Mouse (Mus musculus): ENCODE measurements at regions not wholly inside any gene's neighbourhood (a gene's known extent, or its start where the extent isn't known, plus 50 kb on each side); places are given as distances from the start of the nearest gene placed in this dataset.
"Not testable (repeated sequence)": the region's sequence is repeated elsewhere in the genome, so short reads cannot be mapped to it uniquely, and the experiment has no call there.

DNA sequence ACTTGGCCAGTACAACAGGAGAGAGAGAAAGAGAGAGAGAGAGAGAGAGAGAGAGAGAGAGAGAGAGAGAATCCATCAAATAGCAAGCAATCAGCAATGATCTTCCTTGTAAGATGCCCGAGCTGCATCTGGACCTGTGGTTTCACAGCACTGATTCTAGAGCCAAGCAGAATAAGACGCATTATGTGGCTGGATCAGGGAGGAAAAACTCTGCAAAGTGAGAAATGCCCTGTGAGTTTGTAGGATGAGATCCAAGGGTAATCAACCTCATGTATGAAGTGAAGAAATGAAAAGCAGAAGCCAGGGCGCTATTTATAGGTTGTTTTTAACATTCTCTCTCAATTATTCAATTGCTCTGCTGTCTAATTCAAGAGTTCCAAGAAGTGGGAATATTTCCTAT is 339.3 kb upstream of the Maf start:
- no peak for DNase-seq (ENCODE audit: low read depth, low spot score)

DNA sequence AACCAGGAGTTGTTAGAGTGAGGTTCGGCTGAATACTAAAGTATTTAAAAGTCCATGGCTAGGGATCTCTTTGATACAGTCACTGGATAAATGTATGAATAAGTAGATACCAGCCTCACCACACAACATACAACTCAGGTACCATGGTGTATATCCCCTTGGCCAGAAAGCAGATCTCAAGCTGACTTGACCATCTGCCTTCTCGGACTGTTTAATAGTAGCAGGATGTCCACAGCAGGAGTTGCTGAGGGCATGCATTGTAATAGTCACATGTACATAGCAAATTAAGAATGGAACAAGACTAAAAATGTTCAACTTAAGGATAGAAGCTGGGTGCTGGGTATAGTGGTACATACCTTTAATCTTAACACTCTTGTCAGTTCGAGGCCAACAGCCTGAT is 337.9 kb upstream of the Maf start:
- no peak for DNase-seq (ENCODE audit: low read depth, low spot score)

DNA sequence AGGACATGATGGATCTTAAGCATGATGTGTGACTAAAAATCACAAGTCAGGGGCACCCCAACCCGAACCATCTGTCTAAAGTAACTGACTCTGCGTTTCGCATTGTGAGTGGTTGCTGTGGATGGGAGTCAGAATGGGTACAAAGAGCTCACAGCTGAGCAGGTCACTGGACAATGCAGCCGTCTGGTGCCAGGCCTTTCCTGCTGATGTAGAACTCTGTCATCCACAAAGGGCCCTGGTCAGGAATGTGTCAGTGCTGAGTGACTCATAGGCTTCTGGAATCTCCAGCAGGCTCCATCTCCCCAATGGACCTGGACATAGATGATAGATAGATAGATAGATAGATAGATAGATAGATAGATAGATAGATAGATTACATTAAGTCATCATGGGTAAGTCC is 335.8 kb upstream of the Maf start:
- DNase-seq (ENCODE audit: low read depth, low spot score) = no peak

DNA sequence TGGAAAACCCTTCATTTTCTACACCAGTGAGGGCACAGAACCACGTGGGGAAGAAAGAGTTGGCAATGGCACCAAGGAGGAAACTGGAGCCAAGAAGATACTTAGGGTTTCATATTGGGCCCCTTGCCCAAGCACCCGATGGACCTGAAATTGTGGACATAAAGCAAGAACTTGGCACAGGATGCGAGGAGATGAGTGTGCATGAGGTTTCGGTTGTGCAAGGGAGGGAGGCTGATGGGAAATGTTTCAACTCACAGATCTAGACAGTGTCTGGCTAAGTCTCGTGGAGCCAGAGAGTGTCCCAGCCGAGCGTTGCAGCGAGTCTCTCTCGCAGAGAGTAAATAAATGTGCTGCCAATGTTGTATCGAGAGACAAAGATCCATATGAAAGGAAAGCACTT is 323.4 kb upstream of the Maf start:
- DNase-seq (ENCODE audit: low read depth, low spot score) = no peak

DNA sequence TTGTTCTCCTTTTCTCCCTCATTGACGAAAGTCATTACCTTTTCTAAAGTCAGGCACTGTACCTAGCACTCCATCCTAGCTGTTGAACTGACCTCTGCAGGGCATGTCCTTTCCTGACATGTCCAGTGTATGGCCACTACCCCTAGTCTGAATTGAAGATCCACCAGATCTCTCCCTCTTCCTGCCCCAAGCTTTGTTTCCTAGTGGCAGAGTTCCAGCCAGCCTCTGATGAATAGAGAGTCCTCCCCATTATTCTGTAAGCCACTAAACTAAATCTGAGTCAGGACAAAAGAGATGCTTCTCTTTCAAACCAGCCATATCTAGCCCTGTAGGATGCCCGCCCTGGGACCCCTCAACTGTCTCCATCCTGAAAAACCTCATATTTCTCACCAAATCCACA is 317.7 kb upstream of the Maf start:
- no peak for DNase-seq (ENCODE audit: low read depth, low spot score)

DNA sequence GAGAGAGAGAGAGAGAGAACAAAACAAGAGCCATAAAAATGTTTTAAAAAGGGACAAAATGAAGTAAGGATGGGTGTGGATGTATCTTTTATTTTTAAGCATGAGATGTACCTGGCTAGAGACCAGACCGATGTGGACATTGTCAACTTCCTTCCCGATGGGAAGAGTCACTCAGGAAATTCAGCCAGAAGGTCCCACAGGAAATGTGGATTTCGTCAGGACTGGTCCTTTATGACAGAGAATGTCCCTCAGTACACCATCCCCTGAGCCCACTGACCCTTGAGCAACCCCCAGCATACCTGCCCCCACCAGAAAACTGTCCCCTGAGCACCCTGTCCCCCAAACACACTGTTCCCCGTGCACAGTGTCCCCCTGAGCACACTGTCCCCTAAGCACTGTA is 317.2 kb upstream of the Maf start:
- DNase-seq (ENCODE audit: low read depth, low spot score) = no peak

DNA sequence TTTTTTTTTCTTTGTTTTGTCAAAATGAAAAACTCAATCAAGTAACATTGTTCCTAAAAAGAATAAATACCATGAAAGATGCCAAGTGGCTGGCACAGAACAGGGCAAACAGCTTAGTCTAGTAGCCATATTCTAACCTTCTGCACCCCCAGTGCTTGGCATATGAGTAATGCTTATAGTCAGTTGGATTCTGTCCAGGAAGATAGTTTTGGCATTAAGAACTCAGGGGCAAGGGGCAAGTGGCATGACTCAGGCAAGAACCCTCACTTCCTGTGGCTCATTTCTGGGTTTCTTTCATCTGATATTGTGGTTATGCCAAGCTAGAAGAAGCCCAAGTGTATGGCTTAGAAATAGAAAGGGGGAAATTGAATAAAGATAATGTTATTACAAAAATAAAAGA is 314.1 kb upstream of the Maf start:
- DNase-seq (ENCODE audit: low read depth, low spot score) = no peak

DNA sequence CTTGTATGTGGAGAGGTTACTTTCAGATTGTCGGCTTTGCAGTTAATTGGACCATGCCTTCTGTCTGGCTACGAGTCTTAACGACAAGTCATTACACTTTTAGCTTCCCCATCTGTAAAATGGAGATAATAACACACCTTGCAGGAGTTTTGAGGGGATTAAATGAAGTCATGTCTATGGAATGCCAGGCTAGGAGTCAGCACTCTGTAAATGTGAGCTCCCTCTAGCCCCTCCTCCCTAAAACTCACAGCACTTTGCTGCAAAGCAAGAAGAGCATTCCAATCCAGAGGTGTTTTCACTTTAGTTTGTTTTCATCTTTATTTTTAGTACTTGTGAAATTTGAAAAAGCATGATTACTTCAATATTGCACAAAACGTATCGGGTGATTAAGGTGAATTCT is 287.7 kb upstream of the Maf start:
- DNase-seq (ENCODE audit: low read depth, low spot score) = no peak

DNA sequence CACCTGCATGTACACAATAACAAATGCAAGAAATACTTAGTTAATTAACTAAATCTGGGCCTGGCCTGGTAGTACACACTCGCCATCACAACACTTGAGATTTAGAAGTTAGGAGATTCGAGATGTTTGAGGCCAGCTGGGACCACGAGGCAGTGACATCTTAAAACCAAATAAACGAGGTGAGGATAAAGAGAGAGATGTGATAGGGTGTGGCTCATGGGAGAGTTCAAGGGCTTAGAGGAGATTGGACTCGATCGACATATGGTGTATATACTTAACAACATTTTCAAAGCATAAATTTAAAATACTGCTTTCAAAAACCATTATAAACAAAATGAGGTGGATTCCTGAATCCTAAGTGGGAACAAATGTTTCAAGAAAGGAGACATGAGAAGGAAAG is 284.4 kb upstream of the Maf start:
- no peak for DNase-seq (ENCODE audit: low read depth, low spot score)

DNA sequence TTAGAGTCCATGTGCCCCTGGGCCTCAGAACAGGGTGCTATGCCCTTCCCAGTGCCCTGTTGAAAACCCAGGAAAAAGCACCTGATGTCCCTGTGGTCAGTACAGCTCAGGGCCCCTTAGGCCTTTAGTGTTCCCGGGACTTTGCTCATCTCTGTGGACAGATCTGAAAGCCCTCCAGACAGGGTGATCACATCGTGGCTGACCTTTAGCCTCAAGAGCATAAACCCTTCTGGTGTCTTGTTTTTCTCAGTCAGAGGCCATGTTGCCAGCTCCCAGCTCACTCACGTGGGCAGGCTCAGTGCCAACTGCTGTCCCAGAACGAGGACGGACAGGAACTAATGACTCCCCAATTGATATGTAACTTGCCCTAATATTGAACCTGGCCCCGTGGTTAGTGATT is 275.8 kb upstream of the Maf start:
- no peak for DNase-seq (ENCODE audit: low read depth, low spot score)

DNA sequence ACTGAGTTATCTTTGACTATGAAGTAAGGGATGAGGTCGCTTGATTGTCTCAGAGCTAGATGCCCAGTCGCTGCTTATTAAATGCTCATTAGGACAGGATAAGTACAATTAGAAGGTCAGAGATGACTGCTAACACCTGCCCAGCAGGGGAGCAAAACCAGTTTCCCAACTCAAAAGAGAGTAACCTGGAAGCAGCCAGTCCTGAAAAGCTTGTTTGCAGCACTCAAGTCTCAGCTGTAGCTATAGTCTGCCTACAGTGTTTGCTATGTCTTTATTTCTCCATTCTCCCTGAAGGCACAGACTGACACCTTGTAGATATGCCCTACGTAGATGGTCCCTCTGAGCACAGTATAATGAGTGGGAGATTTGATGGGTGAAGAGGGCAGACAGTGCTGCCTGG is 274.7 kb upstream of the Maf start:
- no peak for DNase-seq (ENCODE audit: low read depth, low spot score)

DNA sequence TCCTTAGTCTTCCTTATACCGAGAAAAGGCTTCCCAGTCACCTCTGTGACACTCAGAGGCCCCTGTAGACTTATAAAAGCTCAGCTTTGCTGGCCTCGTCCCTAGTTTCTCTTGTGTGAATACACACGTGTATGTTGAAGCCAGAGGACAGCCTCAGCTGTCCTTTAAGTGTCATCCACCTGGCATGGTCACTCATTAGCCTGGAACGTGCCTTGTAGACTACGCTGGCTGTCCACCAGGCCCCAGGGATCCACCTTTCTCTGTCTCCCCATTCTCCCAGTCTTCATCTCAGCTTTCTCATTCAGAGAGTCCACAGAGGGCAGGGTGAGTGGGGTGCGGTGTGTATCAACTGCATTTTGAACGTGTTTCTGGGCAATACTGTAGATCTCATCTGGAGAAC is 273.8 kb upstream of the Maf start:
- no peak for DNase-seq (ENCODE audit: low read depth, low spot score)

DNA sequence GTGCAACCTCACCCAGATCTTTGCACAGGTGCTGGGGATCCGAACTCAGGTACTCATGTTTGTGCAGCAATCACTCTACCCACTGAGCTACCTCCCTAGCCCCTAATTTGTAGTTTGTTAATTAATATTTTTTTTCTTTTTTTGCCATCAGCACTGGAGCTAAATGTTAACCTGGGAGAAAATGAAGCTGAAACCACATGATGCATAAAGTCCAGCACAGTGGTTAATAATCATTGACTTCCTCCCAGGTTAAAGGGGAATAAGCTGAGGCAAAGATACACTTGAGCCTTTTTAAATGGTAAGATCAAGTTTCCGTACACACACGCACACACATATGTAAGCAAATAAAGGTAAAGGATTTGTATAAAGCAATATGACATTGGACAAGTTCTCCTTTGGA is 273.0 kb upstream of the Maf start:
- DNase-seq (ENCODE audit: low read depth, low spot score) = no peak

DNA sequence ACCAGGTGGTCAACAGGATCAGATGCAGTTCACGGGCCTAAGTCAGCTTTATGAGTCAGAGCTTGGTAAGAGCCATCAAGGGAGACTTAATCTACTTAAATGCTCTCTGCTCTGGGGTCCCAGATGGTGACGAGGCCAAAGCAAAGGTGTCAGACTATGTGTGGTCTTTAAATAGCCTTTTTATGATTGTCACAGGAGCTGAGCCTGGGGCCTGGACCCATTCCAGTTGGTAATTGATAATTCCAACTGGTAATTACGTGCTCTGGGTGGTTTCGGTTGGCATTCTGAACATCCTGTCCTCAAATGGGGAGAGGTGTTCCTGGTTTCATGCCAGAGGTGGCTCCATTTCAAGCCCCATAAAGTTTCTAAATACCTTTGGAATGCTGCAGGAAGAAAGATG is 269.6 kb upstream of the Maf start:
- DNase-seq (ENCODE audit: low read depth, low spot score) = no peak

DNA sequence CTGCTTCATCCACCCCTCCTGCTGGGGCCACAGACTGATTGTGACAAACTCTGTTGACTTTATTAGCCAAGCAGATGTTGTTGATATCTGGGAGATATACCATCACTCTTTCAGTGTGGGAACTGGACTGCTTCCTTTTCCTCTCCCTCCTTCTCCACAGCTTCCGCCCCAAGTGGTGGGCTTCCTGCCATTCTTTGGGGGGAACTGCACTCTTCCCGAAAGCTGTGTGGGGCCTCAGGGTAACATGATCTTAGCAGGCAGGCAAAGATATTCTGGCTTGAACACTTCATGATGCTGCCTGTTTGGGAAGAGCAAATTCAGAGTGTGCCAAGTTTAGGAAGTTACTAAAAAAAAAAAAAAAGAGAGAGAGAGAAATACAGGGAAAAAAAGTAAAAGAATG is 267.1 kb upstream of the Maf start:
- no peak for DNase-seq (ENCODE audit: low read depth, low spot score)

DNA sequence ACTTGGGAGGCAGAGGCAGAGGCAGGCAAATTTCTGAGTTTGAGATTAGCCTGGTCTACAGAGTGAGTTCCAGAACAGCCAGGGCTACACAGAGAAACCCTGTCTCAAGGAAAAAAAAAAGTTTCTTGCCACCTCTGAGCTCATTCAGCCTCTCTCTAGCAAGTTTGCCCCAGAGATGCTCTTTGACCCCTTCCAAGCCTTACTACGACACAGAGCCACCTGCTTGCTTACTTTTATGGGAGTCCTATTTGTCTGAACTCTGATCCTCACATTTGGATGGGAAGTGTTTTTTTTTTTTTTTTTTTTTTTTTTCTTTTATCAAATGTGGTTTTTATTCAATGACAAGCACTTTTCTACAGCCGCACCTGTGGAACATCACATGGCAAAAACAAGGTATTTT is 263.8 kb upstream of the Maf start:
- not testable (repeated sequence) for DNase-seq (ENCODE audit: low read depth, low spot score)

DNA sequence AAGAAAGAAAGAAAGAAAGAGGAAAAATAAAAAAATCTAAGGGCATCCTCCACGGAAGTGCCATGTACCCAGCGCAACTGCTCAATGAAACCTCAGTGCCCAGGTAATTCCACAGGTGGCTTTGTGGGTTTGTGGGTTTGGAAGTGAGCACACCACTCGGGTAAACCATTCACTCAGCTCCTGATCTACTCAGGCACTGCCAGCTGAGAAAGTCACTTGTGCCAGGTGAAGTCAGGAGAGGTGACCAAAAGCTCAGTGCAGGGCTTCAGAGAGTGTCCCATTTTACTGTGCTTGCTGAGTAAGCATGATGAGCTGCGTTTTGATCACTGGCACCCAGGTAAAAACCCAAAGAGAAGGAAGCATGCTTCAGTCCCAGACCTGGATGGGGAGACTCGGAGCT is 260.5 kb upstream of the Maf start:
- DNase-seq (ENCODE audit: low read depth, low spot score) = no peak

DNA sequence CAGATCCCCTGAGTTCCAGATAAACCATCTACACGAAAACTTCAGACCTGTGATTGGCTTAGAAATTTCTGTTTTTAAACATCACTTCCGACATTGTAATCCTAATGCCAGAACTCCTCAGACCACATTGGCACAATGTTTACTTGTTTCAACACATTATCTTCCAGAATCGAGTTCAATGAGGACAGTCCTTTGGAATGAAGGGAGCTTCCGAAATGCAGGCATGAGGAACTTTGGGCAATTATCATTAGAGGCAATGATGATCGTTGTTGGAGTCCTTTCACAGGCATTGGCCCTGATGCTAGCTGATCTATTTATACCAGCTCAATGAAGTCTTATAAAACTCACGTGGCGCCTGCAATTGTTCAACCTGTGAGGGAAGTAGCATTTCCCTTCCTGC is 258.4 kb upstream of the Maf start:
- no peak for DNase-seq (ENCODE audit: low read depth, low spot score)

DNA sequence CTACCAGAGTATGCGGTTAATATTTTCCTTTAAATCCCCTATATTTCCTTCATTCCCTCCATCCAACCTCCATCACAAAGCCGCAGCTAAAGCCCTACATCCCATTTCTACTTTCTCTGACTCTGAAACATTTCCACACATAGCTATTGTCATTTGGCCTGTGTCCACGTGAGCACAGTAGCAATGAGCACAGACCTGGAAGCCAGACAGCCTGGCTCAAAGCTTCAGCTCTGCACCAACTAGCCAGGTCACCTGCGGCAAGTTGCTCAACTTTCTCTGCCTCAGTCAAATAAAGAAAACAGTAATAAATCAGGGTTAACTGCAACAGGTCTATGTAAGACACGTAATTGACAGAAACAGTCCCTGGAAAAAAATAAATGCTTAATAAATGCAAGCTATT is 247.8 kb upstream of the Maf start:
- DNase-seq (ENCODE audit: low read depth, low spot score) = no peak

DNA sequence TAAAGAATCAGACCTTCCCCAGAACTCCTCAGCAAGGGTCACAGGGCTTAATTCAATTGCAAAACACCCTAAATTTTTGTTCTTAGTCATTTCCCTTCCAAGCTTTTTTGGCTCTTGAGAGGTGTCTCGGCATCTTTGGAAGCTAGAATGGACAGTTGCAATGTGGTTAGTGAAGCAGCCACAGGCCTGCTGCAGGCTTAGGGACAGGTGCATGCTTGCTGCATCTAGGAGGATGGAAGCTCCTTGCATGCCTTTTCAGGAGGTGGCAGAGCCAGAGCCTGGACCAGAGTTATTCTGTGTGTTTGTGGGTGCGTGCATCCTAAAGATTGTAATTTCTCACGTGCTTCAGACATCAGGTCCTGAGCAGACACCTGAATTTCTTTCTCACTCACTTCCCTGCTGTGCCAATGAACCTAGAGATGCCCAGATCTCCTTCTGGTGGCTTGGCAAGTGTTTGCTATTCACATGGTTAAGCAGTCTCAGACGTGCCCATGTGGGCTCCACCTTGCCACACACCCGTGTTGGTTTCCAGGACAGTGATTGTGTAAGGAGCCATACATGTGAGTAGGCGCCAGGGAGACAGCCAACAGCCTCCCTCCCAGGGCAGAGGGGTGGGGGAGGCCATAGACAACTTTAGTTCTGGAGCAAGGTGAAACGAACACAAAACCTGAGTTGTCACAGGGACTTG is 246.3 kb upstream of the Maf start:
- DNase-seq (ENCODE audit: low read depth, low spot score) = no peak

DNA sequence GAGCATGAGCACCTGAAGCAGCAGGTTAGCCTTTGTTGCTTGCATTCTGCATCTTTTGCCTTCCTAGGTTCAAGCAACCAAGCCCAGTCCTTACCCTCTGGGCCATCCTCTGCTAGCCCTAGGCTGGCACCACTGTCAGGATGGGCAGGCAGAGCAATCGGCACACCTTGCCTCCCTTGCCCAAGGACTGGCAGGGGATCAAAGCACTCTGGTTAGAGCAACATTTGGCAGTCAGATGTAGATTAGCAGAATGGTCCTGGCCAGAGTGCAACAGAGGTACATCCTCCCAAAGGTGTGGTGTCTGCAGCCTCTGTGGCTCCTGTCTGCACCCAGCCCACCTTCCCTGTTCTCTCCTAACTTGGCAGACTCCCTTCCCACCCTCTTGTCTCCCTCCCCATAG is 244.9 kb upstream of the Maf start:
- no peak for DNase-seq (ENCODE audit: low read depth, low spot score)

DNA sequence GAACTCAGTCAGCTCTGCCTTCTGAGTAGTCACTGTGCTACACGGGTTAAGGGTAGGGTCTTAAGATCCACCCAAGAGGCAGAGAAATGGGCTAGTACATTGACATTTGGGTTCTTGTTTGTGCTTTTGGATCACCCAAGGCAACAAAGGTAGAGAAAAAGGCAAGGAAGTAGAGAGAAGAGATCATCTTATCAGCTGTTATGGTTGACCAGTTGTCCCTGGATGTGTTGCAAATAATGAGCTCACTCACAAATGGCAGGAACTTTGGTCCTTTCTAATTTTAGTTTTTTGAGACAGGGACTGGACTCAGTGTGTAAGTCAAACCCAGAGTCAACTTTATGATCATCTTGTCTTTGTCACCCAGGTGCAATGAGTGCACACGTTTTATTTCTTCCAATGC is 241.3 kb upstream of the Maf start:
- DNase-seq (ENCODE audit: low read depth, low spot score) = no peak

DNA sequence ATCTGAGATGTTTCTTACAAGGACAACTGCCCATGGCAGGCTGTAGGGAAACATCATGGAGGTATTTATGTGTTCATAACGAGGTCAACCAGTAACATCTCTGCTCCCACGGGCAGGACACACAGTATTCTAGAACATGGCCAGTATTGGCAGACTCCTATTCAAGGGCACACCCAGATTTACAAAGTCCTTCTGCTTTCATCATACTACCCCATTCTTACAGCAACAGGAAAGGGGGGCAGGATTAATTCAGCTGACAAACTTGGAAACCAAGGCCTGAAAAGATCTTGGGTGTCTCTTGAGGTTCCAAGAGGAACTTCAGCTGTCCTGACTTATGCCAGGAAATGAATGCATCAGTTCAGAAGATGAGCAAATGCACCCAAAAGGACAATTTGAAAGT is 240.4 kb upstream of the Maf start:
- no peak for DNase-seq (ENCODE audit: low read depth, low spot score)

DNA sequence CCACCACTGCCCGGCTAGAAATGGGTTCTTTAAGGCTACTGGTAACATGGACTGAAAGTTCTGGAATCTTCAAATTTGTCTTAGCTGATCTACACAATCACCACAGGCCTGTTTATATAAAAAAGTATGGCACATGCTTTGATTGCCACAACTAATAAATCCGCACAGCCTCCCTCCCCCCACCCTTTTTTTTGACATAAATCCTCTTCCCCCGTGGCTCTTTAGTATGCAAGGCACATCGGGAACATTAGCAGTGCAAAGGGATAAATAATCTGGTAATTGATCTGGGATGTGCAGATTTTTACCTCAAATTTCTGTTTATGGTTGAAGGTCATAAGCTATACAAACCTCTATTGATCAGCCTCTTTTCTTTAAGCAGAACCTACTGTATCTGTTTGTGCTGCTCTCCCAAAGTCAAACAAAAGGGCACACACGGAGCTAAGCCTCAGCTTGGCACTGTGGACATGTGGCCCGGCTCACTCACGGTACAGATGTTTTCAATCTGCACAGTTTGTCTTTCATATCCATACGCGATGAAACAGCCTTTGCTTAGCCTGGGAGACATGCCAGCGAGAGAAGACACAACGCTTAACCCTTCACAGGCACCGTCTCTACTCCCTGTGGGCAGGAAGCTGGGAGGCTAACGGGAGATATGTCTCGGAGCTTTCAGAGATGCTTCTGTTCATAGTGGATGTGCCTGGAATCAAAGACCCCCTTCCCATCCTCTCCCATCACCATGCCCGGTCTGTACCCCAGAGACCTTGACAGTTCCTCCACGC is 235.3 kb upstream of the Maf start:
- no peak for DNase-seq (ENCODE audit: low read depth, low spot score)

All from R1 (cell line).